Mouse (Mus musculus) G1E (cell line): ENCODE results near the gene Fbxl18.

Experiments
- CTCF ChIP-seq: IDR thresholded peaks from 2 replicates; pipeline ENCODE4 v1.5.1; 2012; ENCODE audit warnings: low read depth, low read length, inconsistent platforms, mixed read lengths
- GATA1 ChIP-seq: IDR thresholded peaks from 2 replicates; pipeline ENCODE4 v1.6.1; 2012; ENCODE audit warnings: borderline replicate concordance, low read length, inconsistent platforms, mixed read lengths
- POLR2AphosphoS5 ChIP-seq: IDR thresholded peaks from 2 replicates; pipeline ENCODE4 v1.6.1; 2012; ENCODE audit warnings: low read depth, low read length, inconsistent platforms; ENCODE audit not compliant: insufficient replicate concordance
- TAL1 ChIP-seq: conservative IDR thresholded peaks from 2 replicates; pipeline ENCODE4 v1.6.1; 2012; ENCODE audit warnings: low read depth, low read length, inconsistent platforms, mixed read lengths

GRCm38 (mm10) chr5:142911629-142912028, 16.4 kb upstream of the Fbxl18 start:
- TF ChIP-seq CTCF: no peak
- TF ChIP-seq GATA1: no peak
- no peak for TF ChIP-seq TAL1
- no peak for TF ChIP-seq POLR2AphosphoS5
